Mouse (Mus musculus) large intestine, adult 2 months (tissue): ENCODE results near the gene Birc5. TPM values are rescaled to one million over a fixed set of nuclear protein-coding genes. Genes with fewer than 3 reads are reported as not detected.

ENCODE experiments used
- DNase-seq: peaks from one replicate; pipeline ENCODE4 v3.0.0-alpha.2; 2012; ENCODE audit warnings: low read depth, low spot score
- WGBS: fragments of 180-500 bp; shearing (Covaris S2); methylation state at CpG from one replicate; pipeline ENCODE4 v1.1.7; 2018; 5-methylcytosine and 5-hydroxymethylcytosine counted together
- polyA plus RNA-seq: library from polyadenylated mRNA; depleted of rRNA; stranded (reverse); fragments of >200 nt; gene quantifications from 2 replicates; pipeline ENCODE4 v1.2.3, GENCODE M21; 2012

Birc5 gene
- polyA plus RNA-seq, 1 experiment, result 45.0 TPM

DNA sequence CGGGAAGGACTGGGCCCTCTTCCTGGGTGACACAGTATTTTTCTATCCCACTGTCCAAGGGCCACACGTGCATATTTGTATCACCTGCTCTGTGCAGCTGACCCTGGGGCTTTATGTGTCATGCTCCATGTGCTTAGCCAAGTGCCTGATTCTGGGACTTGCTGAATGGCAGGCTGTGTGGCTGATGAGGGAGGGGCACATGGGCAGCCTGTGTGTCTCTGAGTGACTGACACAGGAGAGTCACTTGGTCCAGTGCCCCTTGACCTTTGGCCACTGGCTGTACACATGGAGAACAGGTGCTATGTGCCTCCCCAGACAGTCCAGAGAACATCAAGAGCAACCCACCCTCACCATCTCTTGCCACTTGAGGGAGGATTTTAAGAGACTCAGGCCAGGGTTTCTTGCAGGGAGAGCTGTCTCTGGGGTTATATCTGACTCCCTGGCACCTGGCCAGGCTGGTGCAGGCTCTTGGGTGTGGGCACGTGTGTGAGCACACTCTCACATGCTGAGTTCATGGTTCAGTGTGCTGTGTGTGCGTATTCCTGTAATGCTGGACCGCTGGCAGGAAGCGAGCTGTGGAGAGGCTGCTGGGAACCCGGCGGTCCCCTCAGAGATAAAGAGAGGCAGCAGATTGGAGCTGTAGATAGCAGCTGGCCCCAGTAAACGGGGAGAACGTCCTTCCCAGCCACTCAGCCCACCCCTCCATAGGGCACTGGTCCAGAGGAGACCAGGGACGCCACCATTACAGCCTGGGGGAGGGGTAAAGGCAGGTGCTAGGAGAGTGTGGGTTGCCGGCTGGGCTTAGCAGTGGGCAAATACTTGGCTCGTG, 29.1 kb downstream of the Birc5 start:
- 15% methylated on average over 13 of the region's 13 CpGs for WGBS
- peak; percentile 45 for DNase-seq

DNA sequence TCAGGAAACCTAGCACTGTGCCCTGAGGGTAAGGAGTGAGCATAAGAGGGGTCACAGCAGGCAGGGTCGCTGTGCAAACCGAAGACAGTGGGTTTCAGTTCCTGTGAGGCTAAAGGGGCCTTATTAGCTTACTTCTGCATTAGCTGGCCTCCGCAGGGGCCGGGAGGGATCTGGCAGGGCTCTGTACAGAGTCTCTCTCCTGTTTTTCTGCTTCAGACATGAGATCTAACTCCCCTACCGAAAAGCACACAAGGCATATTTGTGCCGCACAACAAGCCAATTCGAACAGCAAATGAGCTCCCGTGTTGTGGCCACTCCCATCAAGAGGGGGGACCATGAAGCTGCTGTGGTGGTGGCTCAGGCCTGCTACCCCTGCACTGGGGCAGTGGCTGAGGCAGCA, 29.8 kb downstream of the Birc5 start:
- DNase-seq, result no peak
- WGBS, result 40% methylated on average over 8 of the region's 8 CpGs

DNA sequence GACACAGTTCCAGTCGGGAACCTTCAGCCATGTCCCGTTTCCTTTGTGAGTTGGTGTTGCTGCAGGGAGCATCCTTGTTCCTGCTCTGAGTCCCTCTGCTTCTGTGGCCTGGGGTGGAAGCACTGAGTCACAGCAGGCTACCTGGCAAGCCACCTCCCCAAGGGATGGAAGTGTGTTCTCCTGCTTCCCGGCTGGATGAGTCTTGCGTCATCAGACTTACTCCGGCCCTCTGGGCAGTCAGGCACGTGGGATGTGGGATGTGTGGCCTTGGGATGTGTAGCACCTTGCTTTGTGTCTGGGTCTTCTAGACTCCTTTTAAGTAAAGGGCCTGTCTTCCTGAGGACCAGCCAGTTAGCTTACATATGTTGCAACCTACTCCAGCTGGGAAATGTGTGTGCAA, 30.6 kb downstream of the Birc5 start:
- DNase-seq, result no peak
- 82% methylated on average over 6 of the region's 6 CpGs for WGBS

DNA sequence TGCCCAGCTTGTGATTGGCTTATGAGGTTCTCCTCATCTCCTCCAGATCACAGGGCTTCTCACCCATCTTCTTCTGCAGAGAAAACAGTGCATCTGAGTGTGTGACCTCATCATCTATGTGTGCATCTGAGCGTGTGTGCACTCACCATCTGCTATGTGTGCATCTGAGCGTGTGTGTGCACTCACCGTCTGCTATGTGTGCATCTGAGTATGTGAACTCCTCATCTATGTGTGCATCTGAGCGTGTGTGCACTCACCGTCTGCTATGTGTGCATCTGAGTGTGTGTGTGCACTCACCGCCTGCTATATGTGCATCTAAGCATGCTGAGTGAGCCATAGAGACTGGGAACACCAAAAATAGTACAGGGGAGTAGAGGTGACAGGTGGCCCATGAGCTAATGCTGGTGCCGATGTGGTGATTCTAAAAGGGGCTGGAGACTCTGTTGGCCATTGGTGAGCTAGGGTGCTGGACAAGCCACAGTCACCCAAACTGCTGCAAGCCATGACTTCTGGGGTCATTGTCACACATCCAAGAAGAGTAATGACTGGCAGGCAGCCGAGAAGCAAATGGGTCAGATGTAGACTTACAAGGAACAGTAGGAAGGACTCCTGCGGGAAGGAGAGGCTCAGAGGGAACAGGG, 31.4 kb downstream of the Birc5 start:
- DNase-seq, result no peak
- 91% methylated on average over 9 of the region's 9 CpGs for WGBS

DNA sequence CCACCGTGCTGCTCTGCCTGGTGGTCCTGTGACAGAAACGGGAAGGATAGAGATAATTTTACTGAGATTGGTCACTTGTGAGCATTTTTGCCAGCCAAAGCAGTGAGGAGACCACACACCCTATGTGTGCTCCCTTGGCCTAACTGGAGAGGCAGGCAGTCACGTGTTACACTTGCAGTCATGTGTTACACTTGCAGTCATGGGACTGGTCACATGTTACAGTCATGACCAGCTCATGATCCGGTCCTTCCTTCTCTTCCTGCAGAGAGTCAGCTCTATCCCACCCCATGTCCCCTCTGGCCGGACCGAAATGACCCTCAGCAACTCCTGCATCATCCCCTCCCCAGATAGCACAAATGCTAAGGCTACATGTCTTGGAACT, 31.9 kb downstream of the Birc5 start:
- 83% methylated on average over 6 of the region's 6 CpGs for WGBS
- no peak for DNase-seq

DNA sequence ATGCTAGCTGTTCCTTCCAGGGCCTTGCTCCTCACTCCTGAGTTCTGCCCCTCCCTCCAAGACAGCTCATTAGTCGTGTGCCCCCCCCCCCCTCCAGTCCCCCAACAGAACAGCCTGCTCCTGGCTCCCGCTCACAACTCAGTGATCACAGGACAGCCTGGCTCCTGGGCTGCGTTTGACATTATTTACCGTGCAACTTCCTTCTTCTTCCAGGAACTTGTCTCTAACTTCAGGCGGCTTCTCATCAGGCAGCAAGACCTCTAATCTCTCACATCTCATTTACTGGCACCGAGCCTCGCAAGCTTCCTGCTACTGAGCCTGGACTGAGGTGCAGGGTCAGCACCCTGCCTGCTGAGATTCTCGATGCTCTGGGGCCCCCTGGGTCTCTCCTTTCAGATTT, 32.7 kb downstream of the Birc5 start:
- 4% methylated on average over 8 of the region's 8 CpGs for WGBS
- peak; percentile 35 for DNase-seq

DNA sequence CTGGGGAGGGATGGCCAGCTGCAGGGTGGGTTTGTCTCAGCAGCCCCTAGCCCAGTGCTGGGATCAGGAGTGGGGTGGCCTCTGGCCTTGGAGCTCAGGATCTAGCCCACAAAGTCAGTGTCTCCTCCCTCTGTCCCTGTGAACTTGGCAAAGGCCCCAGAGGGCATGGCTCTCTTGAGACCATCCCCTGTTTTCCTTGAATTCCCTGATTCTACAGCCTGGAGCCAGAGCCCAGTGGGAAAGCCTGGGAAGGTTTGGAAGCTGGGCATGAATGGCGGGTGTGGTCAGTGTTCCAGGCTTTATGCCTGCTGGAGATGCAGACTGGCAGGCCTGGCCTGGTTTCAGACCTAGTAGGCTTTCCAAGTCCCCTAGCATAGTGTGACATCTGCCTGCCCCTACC, 33.2 kb downstream of the Birc5 start:
- 52% methylated on average over 1 of the region's 1 CpGs for WGBS
- DNase-seq, result no peak

DNA sequence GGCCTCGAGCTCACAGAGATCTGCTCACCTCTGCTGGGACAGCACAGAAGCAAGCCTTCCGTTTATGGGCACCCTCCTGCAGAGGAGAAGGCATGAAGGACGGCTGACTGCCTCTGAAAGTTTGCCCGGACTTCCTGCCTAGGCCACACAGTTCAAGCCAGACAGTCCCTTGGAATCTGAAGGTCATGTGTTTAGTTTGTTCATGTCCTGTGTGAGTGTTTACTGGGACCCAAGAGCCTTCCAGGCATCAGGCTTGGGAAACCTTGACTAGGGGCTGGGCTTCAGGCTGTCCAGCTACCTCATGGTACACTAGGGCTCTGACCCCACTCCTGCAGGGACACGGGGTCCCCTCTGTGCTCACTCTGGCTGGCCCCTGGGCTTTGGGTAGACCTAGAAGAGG, 36.9 kb downstream of the Birc5 start:
- no peak for DNase-seq
- 65% methylated on average over 5 of the region's 5 CpGs for WGBS

DNA sequence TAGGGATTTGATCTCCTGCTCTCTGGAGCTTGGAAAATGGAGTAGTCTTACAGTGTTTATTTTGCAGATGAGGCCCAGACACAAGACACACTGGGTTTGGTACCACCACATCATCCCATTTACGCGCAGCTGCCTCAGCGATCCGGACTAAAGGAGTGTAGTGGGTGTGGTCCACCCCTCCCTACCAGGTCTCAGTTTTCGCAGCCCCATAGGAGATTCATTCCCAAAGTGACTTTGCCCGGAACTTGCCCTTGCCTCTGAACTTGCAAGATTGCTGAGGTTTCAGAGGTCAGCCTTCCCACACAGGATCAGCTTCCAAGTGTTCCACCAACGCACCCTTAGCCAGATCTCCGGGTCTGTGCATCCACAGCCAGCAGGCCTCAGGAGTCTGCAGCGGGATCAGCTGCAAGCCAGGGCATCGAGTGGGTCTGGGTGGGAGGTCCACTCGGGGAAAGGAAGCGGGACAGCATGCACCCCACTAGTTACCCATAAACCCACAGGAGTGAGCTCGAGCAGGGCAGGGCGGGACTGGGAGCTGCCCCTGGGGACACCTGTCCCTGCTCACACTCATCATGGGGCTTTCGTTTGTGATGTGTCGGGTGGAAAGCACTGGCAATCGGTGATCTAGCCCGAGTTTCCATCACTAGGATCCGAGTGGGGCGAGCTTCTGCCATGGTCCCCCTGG, 39.3 kb downstream of the Birc5 start:
- DNase-seq, result no peak
- 33% methylated on average over 20 of the region's 20 CpGs for WGBS

DNA sequence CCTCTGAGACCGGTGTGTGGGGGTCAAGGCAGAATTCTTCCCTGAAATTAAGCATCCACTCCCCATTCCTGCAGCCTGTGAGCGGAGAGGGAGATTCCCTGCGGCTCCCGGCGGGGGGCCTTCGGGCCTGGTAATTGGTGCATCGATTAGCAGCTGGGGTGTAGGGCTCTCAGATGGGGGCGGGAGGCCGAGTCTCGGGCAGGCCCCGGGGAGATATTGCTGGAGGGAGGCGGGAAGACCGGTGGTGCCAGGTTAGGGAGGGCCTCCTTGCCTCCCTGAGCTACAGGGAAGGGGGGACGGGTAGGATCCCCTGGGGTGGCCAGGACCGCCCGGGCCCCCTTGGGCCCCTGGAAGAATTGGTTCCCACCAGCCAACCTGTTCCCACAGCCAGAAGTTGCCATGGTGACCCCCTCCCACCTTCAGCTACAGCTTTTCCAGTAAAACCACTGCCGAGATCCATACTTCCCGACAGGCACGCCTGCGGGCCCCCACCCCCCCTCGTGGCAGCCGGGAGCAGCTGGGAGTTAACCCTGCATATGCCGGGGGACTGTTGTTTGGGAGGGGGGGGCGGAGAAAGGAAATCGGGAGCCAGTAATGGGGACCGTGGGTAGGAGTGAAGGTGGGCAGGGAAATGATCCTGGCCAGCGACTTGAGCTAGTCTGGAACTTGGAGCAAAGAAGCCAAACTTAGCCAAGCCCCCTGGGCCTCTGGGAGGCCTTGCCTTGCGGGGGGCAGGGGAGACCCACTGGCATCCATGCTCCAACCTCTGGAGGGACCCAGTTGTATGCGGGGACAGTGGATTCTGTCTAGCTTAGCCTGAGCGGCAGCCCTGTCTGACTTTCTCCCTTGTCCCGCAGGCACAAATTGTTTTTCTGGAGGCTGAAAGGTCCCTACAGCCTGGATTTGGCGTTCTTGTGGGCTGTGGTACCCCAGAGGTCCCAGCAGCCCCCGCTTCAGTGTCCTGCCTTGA, 40.1 kb downstream of the Birc5 start:
- no peak for DNase-seq
- WGBS, result 27% methylated on average over 33 of the region's 33 CpGs

DNA sequence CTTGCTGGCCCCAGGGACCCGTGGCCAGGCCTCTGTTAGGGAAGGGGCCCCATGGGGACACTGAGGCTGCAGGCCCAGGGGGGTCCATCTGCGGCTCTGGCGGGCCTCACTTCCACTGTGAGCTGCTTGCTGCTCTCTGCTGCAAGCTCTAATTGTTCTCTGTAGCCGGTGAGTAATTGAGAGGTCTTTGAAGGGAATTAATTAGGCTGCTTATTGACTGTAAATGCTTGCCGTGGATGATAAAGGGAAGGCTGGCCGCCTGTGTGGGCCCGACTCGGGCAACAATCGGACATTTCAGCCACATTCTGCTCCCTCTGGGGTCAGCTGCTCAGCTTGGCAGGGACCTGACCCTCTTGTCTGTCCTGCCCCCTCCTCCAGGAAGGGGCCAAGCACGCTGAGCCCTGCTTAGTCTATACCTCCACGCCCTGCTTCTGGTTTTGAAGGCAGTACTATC, 40.9 kb downstream of the Birc5 start:
- DNase-seq, result no peak
- WGBS, result 51% methylated on average over 11 of the region's 11 CpGs

DNA sequence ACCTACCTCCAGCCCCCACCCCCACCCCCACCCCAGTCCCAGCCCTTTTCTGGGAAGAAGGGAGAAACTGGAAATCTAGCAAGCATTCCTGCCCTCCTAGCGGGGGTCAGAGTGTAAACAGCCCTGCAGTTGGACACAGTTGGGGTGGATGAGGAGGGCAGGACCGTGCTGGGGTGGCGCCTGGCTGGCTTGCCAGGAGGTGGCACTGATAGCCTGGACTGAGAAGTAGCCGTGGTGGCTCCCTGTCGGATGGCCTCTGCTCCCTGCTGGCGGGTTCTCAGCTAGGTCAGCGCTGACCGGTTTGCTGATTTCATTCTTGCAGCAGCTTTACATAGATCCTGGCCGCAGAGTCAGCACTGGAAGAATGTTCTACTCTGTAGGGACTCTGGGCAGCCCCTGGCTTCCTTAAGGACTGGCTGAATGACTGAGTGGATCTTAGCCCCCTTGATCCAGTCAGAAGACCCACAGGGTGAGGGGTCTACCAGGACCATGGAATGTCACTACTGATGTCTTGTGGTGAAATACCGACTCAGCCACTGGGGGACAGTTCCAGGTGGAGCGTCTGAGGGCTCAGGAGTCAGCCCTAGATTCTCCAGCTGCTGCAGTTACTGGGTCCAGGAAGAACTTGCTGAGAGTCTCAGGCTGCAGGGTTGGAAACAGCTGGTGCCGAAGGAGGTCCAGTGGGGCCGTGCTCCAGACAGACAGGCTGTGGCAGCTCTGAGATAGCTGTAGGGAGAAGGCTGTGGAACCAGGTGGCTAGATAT, 41.6 kb downstream of the Birc5 start:
- WGBS, result 54% methylated on average over 13 of the region's 13 CpGs
- DNase-seq, result no peak

DNA sequence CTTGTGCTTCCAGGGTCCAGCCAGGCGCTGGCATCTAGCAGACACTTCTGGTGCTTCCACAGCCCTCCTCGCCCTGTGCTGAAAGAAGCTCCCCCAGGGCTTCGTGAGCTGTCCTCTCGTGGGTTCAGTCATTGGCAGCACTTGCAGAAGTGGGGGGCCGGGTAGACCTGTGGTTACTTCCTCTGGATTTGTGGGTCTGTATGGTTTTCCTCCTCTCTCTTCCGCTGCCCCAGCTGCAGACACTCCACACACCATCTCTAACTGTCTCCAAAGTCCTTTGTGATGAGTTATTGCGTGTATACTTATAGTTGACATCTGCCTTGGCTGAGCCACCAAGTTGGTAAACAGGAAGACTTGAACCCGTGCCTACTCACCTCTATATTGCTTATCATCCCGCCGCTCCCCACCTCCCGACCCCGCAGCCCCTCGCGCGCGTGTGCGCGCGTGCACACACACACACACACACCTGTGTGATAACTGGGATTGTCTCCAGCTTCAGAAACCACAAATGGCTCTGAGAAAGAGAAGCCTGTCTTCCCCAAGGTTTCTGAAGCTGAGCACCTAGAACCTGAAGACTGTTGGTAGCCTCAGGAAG, 42.6 kb downstream of the Birc5 start:
- no peak for DNase-seq
- 75% methylated on average over 19 of the region's 19 CpGs for WGBS

DNA sequence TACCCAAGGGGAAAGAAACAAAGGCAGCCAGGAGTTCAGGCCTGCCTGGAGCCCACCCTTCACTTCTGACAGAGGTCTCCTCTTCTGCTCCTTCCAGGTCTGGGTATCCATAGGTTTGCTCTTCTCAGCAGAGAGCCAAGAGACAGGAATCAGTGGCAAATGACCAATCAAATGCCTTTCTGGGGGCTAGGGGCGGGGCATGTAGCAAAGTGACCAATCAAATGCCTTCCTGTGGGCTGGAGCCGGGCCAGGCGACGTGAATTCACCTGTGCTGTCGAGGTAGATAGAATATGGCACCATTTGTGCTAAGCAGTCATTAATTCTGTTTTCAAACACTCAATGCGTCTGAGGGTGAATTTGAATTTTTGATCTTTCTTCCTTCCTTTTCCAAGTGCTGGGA, 43.1 kb downstream of the Birc5 start:
- WGBS, result 57% methylated on average over 6 of the region's 6 CpGs

DNA sequence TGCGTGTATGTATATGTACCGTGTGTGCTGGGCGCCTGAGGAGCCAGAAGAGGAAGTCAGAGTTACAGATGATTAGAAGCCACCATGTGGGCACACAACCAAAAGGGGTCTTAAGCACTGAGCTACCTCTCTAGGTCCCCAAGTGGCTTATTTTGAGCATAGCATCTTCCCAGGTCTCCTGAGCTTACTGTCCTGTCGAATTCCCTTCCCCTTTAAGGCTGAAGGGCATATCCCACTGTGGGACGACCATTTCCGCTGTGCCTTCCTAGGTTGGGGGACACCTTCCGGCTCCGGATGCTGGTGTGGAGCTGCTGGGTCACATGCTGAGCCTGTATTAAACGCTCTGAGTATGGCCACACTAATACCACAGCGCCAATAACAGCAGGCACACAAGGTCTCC, 45.6 kb downstream of the Birc5 start:
- WGBS, result 67% methylated on average over 10 of the region's 10 CpGs

More for the DNA sequence above, 43.1 kb downstream of the Birc5 start:
- no peak for DNase-seq

DNA sequence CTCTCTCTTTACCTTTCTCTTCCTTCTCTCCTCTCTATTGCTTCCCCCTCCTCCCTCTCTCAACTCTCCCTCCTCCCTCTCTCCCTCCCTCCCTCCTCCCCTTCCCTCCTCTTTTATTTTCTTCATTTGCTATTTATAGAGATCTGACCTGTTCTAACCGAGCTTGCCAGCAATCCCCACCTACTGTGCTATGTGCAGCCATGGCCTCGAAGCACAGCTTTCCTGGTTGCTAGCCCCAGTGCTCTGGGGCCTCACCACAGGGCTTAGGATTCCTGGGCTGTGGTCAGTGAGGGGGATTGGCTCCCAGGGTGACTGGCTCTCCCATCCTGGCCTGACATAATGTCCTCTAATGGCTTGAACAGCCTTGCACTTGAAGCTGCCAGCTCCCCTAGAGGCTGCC, 47.5 kb downstream of the Birc5 start:
- whole genome bisulfite sequencing, result 20% methylated on average over 2 of the region's 2 CpGs
- no peak for DNase-seq

More for the DNA sequence above, 45.6 kb downstream of the Birc5 start:
- DNase-seq, result no peak

DNA sequence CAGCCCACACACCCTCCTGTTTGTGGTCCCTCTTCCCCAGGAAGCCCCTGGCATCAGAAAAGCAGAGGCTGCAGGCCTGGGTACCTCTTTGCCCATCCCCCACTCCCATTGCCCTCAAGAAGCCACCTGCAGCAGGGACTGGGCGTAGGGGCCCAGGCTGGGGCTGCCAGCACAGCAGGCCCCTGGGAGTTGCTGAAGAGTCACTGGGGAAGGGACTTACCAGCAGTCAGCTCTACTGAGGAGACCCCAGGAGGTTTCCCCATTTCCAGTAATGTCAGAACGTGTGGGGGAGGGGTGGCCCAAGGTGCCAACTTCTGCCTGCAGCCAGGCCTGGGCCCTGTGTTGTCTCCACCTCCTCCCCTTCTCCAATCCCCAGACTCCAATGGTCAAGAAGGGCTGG, 53.2 kb downstream of the Birc5 start:
- no peak for DNase-seq
- 85% methylated on average over 2 of the region's 2 CpGs for WGBS

DNA sequence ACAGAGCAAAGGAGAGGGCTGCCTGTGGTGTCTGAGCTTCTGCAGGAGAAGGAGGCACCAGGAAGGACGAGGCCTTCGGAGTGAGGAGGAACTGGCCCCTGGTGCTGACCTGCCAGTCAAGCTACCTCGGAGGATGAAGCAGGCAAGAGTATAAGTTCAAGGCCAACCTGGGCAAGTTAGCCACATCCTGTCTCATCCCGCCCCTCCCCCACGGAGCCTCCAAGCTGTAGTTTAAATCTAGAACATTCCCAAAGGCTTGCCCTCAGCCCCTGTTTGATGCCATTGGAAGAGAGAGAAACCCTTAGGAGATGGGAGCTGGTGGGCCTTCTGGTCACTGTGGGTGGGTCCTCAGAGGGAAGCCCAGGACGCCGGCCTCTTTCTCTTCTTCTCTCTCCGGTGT, 55.4 kb downstream of the Birc5 start:
- DNase-seq, result no peak
- 75% methylated on average over 8 of the region's 8 CpGs for WGBS
